Mouse (Mus musculus): Measurements from ENCODE around the gene Hbq1a. TPM values are rescaled to one million over a fixed set of nuclear protein-coding genes. Genes with fewer than 3 reads are reported as not detected.

Hbq1a gene
- total and polyA plus RNA-seq, 3 experiments, result not detected

DNA sequence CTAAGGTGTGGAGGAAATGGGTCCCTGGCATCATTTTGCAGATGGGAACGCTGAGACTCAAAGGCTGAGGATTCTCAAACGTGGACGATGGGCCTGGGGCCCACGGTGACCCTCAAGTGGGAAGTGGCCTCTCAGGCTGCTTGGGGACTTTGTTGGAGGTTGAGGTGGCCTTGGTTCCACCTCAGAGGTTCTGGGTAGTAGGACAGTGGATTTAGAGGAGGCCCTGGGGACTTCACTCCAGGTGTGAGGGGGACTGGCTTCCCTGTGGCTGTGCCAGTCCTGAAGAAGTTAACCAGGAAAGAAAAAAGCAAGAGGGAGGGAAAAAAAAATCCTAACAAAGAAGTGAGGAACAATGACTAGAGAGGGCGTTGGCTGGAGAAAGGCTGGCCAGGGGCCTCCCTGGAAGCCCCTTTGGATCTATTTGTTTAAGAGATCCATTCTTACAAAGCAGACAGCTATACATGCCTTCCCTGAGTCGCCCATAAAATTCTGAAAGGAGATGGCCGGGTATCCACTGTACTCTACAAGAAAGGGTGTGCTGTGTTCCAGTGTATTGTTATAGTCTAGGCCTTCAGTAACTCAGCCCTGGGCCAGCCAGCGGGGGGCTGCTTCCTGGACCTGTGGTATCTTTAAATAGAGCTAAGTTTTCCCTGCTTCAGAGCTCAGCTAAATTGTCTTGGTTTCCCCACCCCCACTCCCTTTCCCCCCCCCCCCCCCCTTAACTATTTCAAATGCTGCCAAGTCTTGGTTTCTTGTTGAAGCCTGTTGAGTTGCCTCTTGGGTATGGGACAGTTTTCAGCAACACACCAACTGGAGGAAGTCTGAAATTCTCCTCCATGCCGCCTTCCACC, 48.8 kb downstream of the Hbq1a start:
- peaks cover 10 to 37% of the 10 kb centered on the region in 2 experiments for H3K4me1 ChIP-seq (ENCODE audit: control insufficient read depth in 1 of 2, insufficient read depth in 2 of 2)
- H3K4me3 ChIP-seq (replicated peaks in 1 of 3; ENCODE audit: low read depth in 2 of 3, low read length in 2 of 3, poor library complexity in 1 of 3), result peak overlapping the region; percentile 56 to 80 (median 70)
- peaks cover 6% of the 10 kb centered on the region for H3K9me3 ChIP-seq (replicated peaks; ENCODE audit: low read length)
- in situ Hi-C loops (cut with MboI; ENCODE audit: low pct_ligation_motif_present, low pct_unique_long_range_greater_than_20kb, low sequenced_read_pairs), result no loop called here
- DNase-seq (ENCODE audit: extremely low read depth), result no peak
- H3K9ac ChIP-seq (ENCODE audit: insufficient read depth, low read depth), result peak overlapping the region; percentile 67
- dilution Hi-C loops (cut with MboI; ENCODE audit: extremely low pct_ligation_motif_present, extremely low pct_unique_long_range_greater_than_20kb, low sequenced_read_pairs), result no loop called here
- H3K36me3 ChIP-seq (replicated peaks in 1 of 2; ENCODE audit: control insufficient read depth in 1 of 2, insufficient read depth in 1 of 2, low read length in 1 of 2), result peaks cover 0 to 30% of the 10 kb centered on the region in 2 experiments
- peaks cover 31% of the 10 kb centered on the region for H3K27me3 ChIP-seq (replicated peaks)
- H3K79me2 ChIP-seq (replicated peaks; ENCODE audit: control insufficient read depth, extremely low read depth, insufficient read depth, poor library complexity, severe bottlenecking), result no peaks in the 10 kb centered on the region
- H3K27ac ChIP-seq (ENCODE audit: insufficient read depth, low read depth), result peak overlapping the region; percentile 5; the same call in 1 of the 2 replicates
- TF ChIP-seq MXI1 (IDR thresholded peaks at IDR 0.05; ENCODE audit: low read depth, low read length) (no peak), MEF2A (IDR thresholded peaks at IDR 0.05; ENCODE audit: borderline replicate concordance, low read depth, low read length) (0 out of 2 replicates have a peak, but pooled peaks have one; percentile 16), SIN3A (IDR thresholded peaks at IDR 0.05; ENCODE audit: low read length) (0 out of 2 replicates have a peak, but pooled peaks have one; percentile 3), ZC3H11A (IDR thresholded peaks at IDR 0.05; ENCODE audit: low read depth, low read length) (no peak), JUN (IDR thresholded peaks at IDR 0.05; ENCODE audit: insufficient read depth, low read depth, low read length) (no peak)
- peak overlapping the region; percentile 58 for H3K4me2 ChIP-seq (ENCODE audit: insufficient read depth, low read depth, poor library complexity, severe bottlenecking)

DNA sequence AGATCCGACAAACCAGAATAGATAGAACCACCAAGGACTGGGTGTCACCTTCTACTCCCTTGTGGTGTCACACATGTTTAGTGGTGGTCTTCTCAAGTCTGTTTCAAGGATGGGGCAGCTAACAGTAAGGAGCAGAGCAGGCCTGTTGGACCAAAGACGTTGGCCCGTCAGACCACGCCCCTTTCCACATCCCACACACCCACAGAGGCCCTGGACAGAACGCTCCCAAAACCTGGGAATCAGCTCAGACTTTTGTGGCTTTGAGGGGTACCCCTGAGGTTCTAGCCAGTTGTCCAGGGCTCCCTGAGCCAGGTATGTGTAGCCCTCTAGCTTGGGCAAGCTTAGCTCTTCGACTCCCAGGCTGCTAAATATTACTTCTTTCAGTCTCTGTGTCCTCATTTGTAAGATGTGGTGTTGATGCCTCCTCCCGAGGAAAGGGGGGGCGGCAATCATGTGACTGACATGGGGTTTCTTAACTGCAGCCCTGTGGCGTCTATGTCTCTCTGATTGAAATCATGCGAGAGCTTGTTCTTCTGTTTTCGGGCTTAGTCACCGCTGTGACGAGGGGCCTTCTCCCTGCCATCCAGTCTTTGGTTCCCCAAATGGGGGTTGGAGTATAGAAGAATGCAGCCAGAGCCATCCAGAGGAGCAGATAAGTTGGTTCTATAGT, 49.5 kb downstream of the Hbq1a start:
- Histone ChIP-seq H3K79me2 (replicated peaks; ENCODE audit: control insufficient read depth, extremely low read depth, insufficient read depth, poor library complexity, severe bottlenecking) (no peaks in the 10 kb centered on the region), H3K4me1 (ENCODE audit: control insufficient read depth in 1 of 2, insufficient read depth in 2 of 2) (peaks cover 10 to 37% of the 10 kb centered on the region in 2 experiments), H3K36me3 (replicated peaks in 1 of 2; ENCODE audit: control insufficient read depth in 1 of 2, insufficient read depth in 1 of 2, low read length in 1 of 2) (peaks cover 0 to 35% of the 10 kb centered on the region in 2 experiments), H3K9ac (ENCODE audit: insufficient read depth, low read depth) (0 out of 2 replicates have a peak overlapping the region, but pooled peaks have one; percentile 8), H3K9me3 (replicated peaks; ENCODE audit: low read length) (peaks cover 2% of the 10 kb centered on the region), H3K27ac (ENCODE audit: insufficient read depth, low read depth) (peak overlapping the region; percentile 5; the same call in 1 of the 2 replicates), H3K27me3 (replicated peaks) (peaks cover 28% of the 10 kb centered on the region), H3K4me2 (ENCODE audit: insufficient read depth, low read depth, poor library complexity, severe bottlenecking) (peak overlapping the region; percentile 58), H3K4me3 (replicated peaks in 1 of 3; ENCODE audit: low read depth in 2 of 3, low read length in 2 of 3, poor library complexity in 1 of 3) (peak overlapping the region in 2 of 3 experiments; percentile 13 to 22)
- in situ Hi-C loops (cut with MboI; ENCODE audit: low pct_ligation_motif_present, low pct_unique_long_range_greater_than_20kb, low sequenced_read_pairs) (no loop called here), dilution Hi-C loops (cut with MboI; ENCODE audit: extremely low pct_ligation_motif_present, extremely low pct_unique_long_range_greater_than_20kb, low sequenced_read_pairs) (no loop called here)
- TF ChIP-seq TCF12 (IDR thresholded peaks at IDR 0.05; ENCODE audit: low read depth, low read length) (no peak), POLR2A (IDR thresholded peaks at IDR 0.05; ENCODE audit: low read depth, low read length) (no peak), SIN3A (IDR thresholded peaks at IDR 0.05; ENCODE audit: low read length) (0 out of 2 replicates have a peak, but pooled peaks have one; percentile 30), ETS1 (conservative IDR thresholded peaks at IDR 0.05; ENCODE audit: low read depth, low read length) (peak; percentile 35; the same call in 1 of the 2 replicates), JUN (IDR thresholded peaks at IDR 0.05; ENCODE audit: insufficient read depth, low read depth, low read length) (no peak), MAX (IDR thresholded peaks at IDR 0.05; ENCODE audit: low read length) (peak; percentile 35; the same call in 1 of the 2 replicates), USF2 (conservative IDR thresholded peaks at IDR 0.05; ENCODE audit: low read depth, low read length) (0 out of 2 replicates have a peak, but pooled peaks have one; percentile 30), MYC (IDR thresholded peaks at IDR 0.05; ENCODE audit: low read depth, low read length) (no peak), USF1 (IDR thresholded peaks at IDR 0.05; ENCODE audit: low read depth, low read length) (peak; percentile 60), ZNF384 (IDR thresholded peaks at IDR 0.05; ENCODE audit: low read depth, low read length) (no peak), RCOR1 (conservative IDR thresholded peaks at IDR 0.05; ENCODE audit: low read depth, low read length) (0 out of 2 replicates have a peak, but pooled peaks have one; percentile 19), KAT2A (IDR thresholded peaks at IDR 0.05; ENCODE audit: insufficient replicate concordance, low read length) (no peak), HCFC1 (IDR thresholded peaks at IDR 0.05; ENCODE audit: low read depth, low read length) (no peak), BHLHE40 (IDR thresholded peaks at IDR 0.05; ENCODE audit: low read depth, low read length) (peak; percentile 64), IRF4 (IDR thresholded peaks at IDR 0.05; ENCODE audit: low read depth, low read length) (peak; percentile 56), GABPA (IDR thresholded peaks at IDR 0.05; ENCODE audit: insufficient replicate concordance, low read depth, low read length) (no peak), UBTF (IDR thresholded peaks at IDR 0.05; ENCODE audit: low read depth, low read length) (0 out of 2 replicates have a peak, but pooled peaks have one; percentile 42), MAZ (IDR thresholded peaks at IDR 0.05; ENCODE audit: low read depth, low read length) (peak; percentile 67), ELF1 (IDR thresholded peaks at IDR 0.05; ENCODE audit: low read depth, low read length) (no peak), NELFE (IDR thresholded peaks at IDR 0.05; ENCODE audit: low read depth, low read length) (0 out of 2 replicates have a peak, but pooled peaks have one; percentile 16), CHD2 (IDR thresholded peaks at IDR 0.05; ENCODE audit: low read length) (0 out of 2 replicates have a peak, but pooled peaks have one; percentile 36), ZC3H11A (IDR thresholded peaks at IDR 0.05; ENCODE audit: low read depth, low read length) (no peak), EP300 (IDR thresholded peaks at IDR 0.05; ENCODE audit: low read length) (peak; percentile 18; the same call in 1 of the 2 replicates)
- peak; percentile 63 for DNase-seq (ENCODE audit: extremely low read depth)

All from CH12.LX (cell line).